Mouse (Mus musculus): ENCODE measurements around the gene Olfr544.

DNA sequence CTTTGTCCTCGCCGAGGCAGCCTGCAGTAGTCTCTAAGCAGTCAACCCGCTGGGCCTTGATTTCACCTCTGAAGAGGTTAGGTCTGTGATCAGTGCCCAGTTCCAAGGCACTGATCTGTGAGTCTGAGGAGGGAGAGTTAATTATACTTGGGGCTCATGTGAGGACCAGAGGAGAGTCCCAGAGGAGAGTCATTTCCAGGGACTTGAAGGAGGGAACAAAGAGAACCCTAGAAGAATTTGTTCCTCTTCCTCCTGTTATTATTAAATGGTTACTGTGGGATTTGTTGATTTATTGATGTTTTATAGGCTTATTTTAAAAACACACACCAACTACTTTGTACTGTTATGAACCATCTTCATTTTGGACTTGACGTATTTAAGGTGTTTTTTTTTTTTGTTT lies 6.5 kb downstream of the Olfr544 start, which contains the start of gene Olfr543:
- TF ChIP-seq CTCF (IDR thresholded peaks at IDR 0.05; ENCODE audit: extremely low read depth, insufficient read depth, insufficient read length, insufficient replicate concordance) (no peak), POLR2A (IDR thresholded peaks at IDR 0.05; ENCODE audit: low read depth, low read length) (no peak)
